Mouse (Mus musculus): ENCODE data around the gene Pxn. TPM values are rescaled to one million over a fixed set of nuclear protein-coding genes. Genes with fewer than 3 reads are reported as not detected.
A peak's percentile ranks its signal among the peaks of the same experiment; 100 is the strongest.

Pxn gene
- polyA plus RNA-seq, 1 experiment from 2014 or later = 24.6 TPM

- Histone ChIP-seq H3K9ac (no peak overlapping the region), H3K4me1 (peaks cover 5% of the 10 kb centered on the region; the same call in 1 of the 2 replicates), H3K27ac (no peak overlapping the region), H3K36me3 (replicated peaks) (peaks cover 22% of the 10 kb centered on the region), H3K27me3 (no peaks in the 10 kb centered on the region), H3K9me3 (no peaks in the 10 kb centered on the region), H3K4me2 (no peak overlapping the region), H3K4me3 (replicated peaks) (no peak overlapping the region)
- ATAC-seq (ENCODE audit: low FRiP score) = no peak
- WGBS = 82% methylated on average over 13 of the region's 13 CpGs
Measured at GRCm38 (mm10) chr5:115551799-115552198, 45.3 kb downstream of the Pxn start.

- Histone ChIP-seq H3K4me3 (replicated peaks) (no peak overlapping the region), H3K4me2 (no peak overlapping the region), H3K4me1 (no peaks in the 10 kb centered on the region), H3K27ac (no peak overlapping the region), H3K27me3 (no peaks in the 10 kb centered on the region), H3K9ac (no peak overlapping the region), H3K36me3 (replicated peaks) (peaks cover 22% of the 10 kb centered on the region), H3K9me3 (no peaks in the 10 kb centered on the region)
- no peak for ATAC-seq (ENCODE audit: low FRiP score)
- 86% methylated on average over 33 of the region's 33 CpGs for WGBS
Measured at GRCm38 (mm10) chr5:115553801-115554420, 47.4 kb downstream of the Pxn start.

GRCm38 (mm10) chr5:115554536-115555291 lies 48.2 kb downstream of the Pxn start:
- Histone ChIP-seq H3K36me3 (replicated peaks) (peaks cover 22% of the 10 kb centered on the region), H3K27me3 (no peaks in the 10 kb centered on the region), H3K4me3 (replicated peaks) (no peak overlapping the region), H3K27ac (no peak overlapping the region), H3K9me3 (no peaks in the 10 kb centered on the region), H3K4me2 (no peak overlapping the region), H3K9ac (no peak overlapping the region), H3K4me1 (no peaks in the 10 kb centered on the region)
- ATAC-seq (ENCODE audit: low FRiP score) = no peak
- WGBS = 93% methylated on average over 18 of the region's 18 CpGs

- Histone ChIP-seq H3K9ac (no peak overlapping the region), H3K9me3 (no peaks in the 10 kb centered on the region), H3K4me2 (no peak overlapping the region), H3K27ac (no peak overlapping the region), H3K27me3 (no peaks in the 10 kb centered on the region), H3K4me3 (replicated peaks) (no peak overlapping the region), H3K36me3 (replicated peaks) (peaks cover 31% of the 10 kb centered on the region), H3K4me1 (peaks cover 10% of the 10 kb centered on the region)
- no peak for ATAC-seq (ENCODE audit: low FRiP score)
- WGBS = 13% methylated on average over 8 of the region's 8 CpGs
Measured at GRCm38 (mm10) chr5:115556217-115556616, 49.7 kb downstream of the Pxn start.

- Histone ChIP-seq H3K4me2 (no peak overlapping the region), H3K27me3 (no peaks in the 10 kb centered on the region), H3K9ac (no peak overlapping the region), H3K4me1 (peaks cover 14% of the 10 kb centered on the region), H3K36me3 (replicated peaks) (peaks cover 40% of the 10 kb centered on the region), H3K27ac (no peak overlapping the region), H3K9me3 (no peaks in the 10 kb centered on the region), H3K4me3 (replicated peaks) (no peak overlapping the region)
- WGBS = 93% methylated on average over 14 of the region's 14 CpGs
- ATAC-seq (ENCODE audit: low FRiP score) = no peak
Measured at GRCm38 (mm10) chr5:115558182-115558794, 51.8 kb downstream of the Pxn start.

- under 1% methylated on average over 76 of the region's 78 CpGs for WGBS
- H3K36me3 ChIP-seq (replicated peaks) = peaks cover 40% of the 10 kb centered on the region
Measured at GRCm38 (mm10) chr5:115559237-115560101, 53.0 kb downstream of the Pxn start, which contains the start of gene Rplp0. Gene Rplp0 (plus strand): TSS chr5:115559467.

GRCm38 (mm10) chr5:115560336-115560905 lies 53.9 kb downstream of the Pxn start:
- Histone ChIP-seq H3K27me3 (no peaks in the 10 kb centered on the region), H3K9me3 (no peaks in the 10 kb centered on the region), H3K4me3 (replicated peaks) (peak overlapping the region; percentile 95), H3K4me1 (peaks cover 23% of the 10 kb centered on the region), H3K36me3 (replicated peaks) (peaks cover 40% of the 10 kb centered on the region), H3K4me2 (peak overlapping the region; percentile 74), H3K27ac (no peak overlapping the region), H3K9ac (peak overlapping the region; percentile 98)
- ATAC-seq (ENCODE audit: low FRiP score) = no peak
- WGBS = 44% methylated on average over 13 of the region's 13 CpGs

More at GRCm38 (mm10) chr5:115559237-115560101, 53.0 kb downstream of the Pxn start, which contains the start of gene Rplp0:
- Histone ChIP-seq H3K4me2 (peak within 1 kb of the TSS; percentile 74), H3K27ac (peak within 1 kb of the TSS; percentile 82), H3K4me1 (peaks cover 18% of the 10 kb centered on the region), H3K4me3 (replicated peaks) (peak within 1 kb of the TSS; percentile 95), H3K9me3 (no peaks in the 10 kb centered on the region), H3K27me3 (no peaks in the 10 kb centered on the region), H3K9ac (peak within 1 kb of the TSS; percentile 98)
- ATAC-seq (ENCODE audit: low FRiP score) = peak; percentile 98

- WGBS = 46% methylated on average over 5 of the region's 5 CpGs
- peaks cover 43% of the 10 kb centered on the region for H3K36me3 ChIP-seq (replicated peaks)
- 0 out of 2 replicates have a peak, but pooled peaks have one; percentile 1 for ATAC-seq (ENCODE audit: low FRiP score)
- no peaks in the 10 kb centered on the region for H3K27me3 ChIP-seq
- peaks cover 37% of the 10 kb centered on the region for H3K4me1 ChIP-seq
- H3K27ac ChIP-seq = peak overlapping the region; percentile 76
- no peaks in the 10 kb centered on the region for H3K9me3 ChIP-seq
- H3K4me3 ChIP-seq (replicated peaks) = peak overlapping the region; percentile 97; the same call in 1 of the 2 replicates
- H3K9ac ChIP-seq = peak overlapping the region; percentile 94; the same call in 1 of the 2 replicates
- peak overlapping the region; percentile 81 for H3K4me2 ChIP-seq
Measured at GRCm38 (mm10) chr5:115563771-115564585, 57.5 kb downstream of the Pxn start.

- H3K27ac ChIP-seq = peak within 1 kb of the TSS; percentile 76
- H3K4me1 ChIP-seq = peaks cover 42% of the 10 kb centered on the region
- peaks cover 43% of the 10 kb centered on the region for H3K36me3 ChIP-seq (replicated peaks)
- peak; percentile 91 for ATAC-seq (ENCODE audit: low FRiP score)
- 2% methylated on average over 39 of the region's 55 CpGs for WGBS
- peak within 1 kb of the TSS; percentile 94 for H3K9ac ChIP-seq
- H3K9me3 ChIP-seq = no peaks in the 10 kb centered on the region
- H3K4me2 ChIP-seq = peak within 1 kb of the TSS; percentile 81
- peak within 1 kb of the TSS; percentile 97 for H3K4me3 ChIP-seq (replicated peaks)
- no peaks in the 10 kb centered on the region for H3K27me3 ChIP-seq
Measured at GRCm38 (mm10) chr5:115564737-115565393, 58.4 kb downstream of the Pxn start, which contains the start of gene Gcn1l1. Gene Gcn1l1 (plus strand): TSS chr5:115565254.

GRCm38 (mm10) chr5:115565403-115565802 lies 58.9 kb downstream of the Pxn start:
- Histone ChIP-seq H3K27me3 (no peaks in the 10 kb centered on the region), H3K9me3 (no peaks in the 10 kb centered on the region), H3K27ac (peak overlapping the region; percentile 76), H3K4me3 (replicated peaks) (peak overlapping the region; percentile 97), H3K4me1 (peaks cover 39% of the 10 kb centered on the region), H3K36me3 (replicated peaks) (peaks cover 41% of the 10 kb centered on the region), H3K4me2 (peak overlapping the region; percentile 81), H3K9ac (peak overlapping the region; percentile 94)
- ATAC-seq (ENCODE audit: low FRiP score) = peak; percentile 62
- under 1% methylated on average over 33 of the region's 46 CpGs for WGBS

Measured in forebrain, embryonic 12.5 days (tissue).